Mouse (Mus musculus) forebrain, postnatal 0 days (tissue): ENCODE data around the gene AC124108.1. TPM values are rescaled to one million over a fixed set of nuclear protein-coding genes. Genes with fewer than 3 reads are reported as not detected.

Experiments used
- ATAC-seq: fragments of 200-750 bp; cut with Nextera tagmentation; 2 replicates; pipeline ENCODE4 v1.8.0; 2017; ENCODE audit warnings: mild to moderate bottlenecking, moderate library complexity
- DNase-seq: peaks from one replicate; pipeline ENCODE4 v3.0.0-alpha.2; 2015
- H3K27ac ChIP-seq: fragments of 300-500 bp; sonication (generic); 2 replicates; pipeline ENCODE4 v1.5.1; 2014; ENCODE audit warnings: low read depth, mild to moderate bottlenecking, antibody characterized with exemption, low read length, moderate library complexity, mixed read lengths
- H3K27me3 ChIP-seq: fragments of 300-500 bp; sonication (generic); 2 replicates; pipeline ENCODE4 v1.6.1; 2014; ENCODE audit warnings: mild to moderate bottlenecking, low read length, mixed read lengths; ENCODE audit not compliant: insufficient read depth
- H3K36me3 ChIP-seq: fragments of 300-500 bp; sonication (generic); 2 replicates; pipeline ENCODE4 v1.6.1; 2014; ENCODE audit warnings: mild to moderate bottlenecking, moderate library complexity; ENCODE audit not compliant: insufficient read depth
- H3K4me1 ChIP-seq: fragments of 300-500 bp; sonication (generic); 2 replicates; pipeline ENCODE4 v1.6.1; 2014; ENCODE audit warnings: antibody characterized with exemption; ENCODE audit not compliant: insufficient read depth
- H3K4me2 ChIP-seq: fragments of 300-500 bp; sonication (generic); 2 replicates; pipeline ENCODE4 v1.6.1; 2014; ENCODE audit warnings: low read depth, mild to moderate bottlenecking, moderate library complexity
- H3K4me3 ChIP-seq: fragments of 300-500 bp; sonication (generic); 2 replicates; pipeline ENCODE4 v1.5.1; 2014; ENCODE audit warnings: low read depth, low read length, mixed read lengths
- H3K9ac ChIP-seq: fragments of 300-500 bp; sonication (generic); 2 replicates; pipeline ENCODE4 v1.6.1; 2014; ENCODE audit warnings: mild to moderate bottlenecking
- H3K9me3 ChIP-seq: fragments of 300-500 bp; sonication (generic); 2 replicates; pipeline ENCODE4 v1.6.1; 2016; ENCODE audit warnings: low read length
- CTCF ChIP-seq: sonication (generic); IDR thresholded peaks from 2 replicates; pipeline ENCODE4 v1.5.1; 2016; ENCODE audit warnings: antibody characterized with exemption, control low read depth, low read depth
- WGBS: fragments of 180-500 bp; shearing (Covaris S2); extraction: QIAGEN DNeasy Blood & Tissue Kit; methylation state at CpG from one replicate; pipeline ENCODE4 v1.1.7; 2014; 5-methylcytosine and 5-hydroxymethylcytosine counted together
- polyA plus RNA-seq: library from polyadenylated mRNA; unstranded; fragments of >200 nt; fragmentation: Nextera tagmentation; extraction: Ambion mirVana; gene quantifications from 2 replicates; pipeline ENCODE4 v1.2.1, GENCODE M21; 2015
- total RNA-seq: library from RNA; depleted of rRNA; stranded (reverse); fragments of >200 nt; gene quantifications from 2 replicates; pipeline ENCODE4 v1.2.3, GENCODE M21; 2014

Gene AC124108.1
- total and polyA plus RNA-seq, 2 experiments from 2014 or later = 0.48 to 5.0 TPM

DNA sequence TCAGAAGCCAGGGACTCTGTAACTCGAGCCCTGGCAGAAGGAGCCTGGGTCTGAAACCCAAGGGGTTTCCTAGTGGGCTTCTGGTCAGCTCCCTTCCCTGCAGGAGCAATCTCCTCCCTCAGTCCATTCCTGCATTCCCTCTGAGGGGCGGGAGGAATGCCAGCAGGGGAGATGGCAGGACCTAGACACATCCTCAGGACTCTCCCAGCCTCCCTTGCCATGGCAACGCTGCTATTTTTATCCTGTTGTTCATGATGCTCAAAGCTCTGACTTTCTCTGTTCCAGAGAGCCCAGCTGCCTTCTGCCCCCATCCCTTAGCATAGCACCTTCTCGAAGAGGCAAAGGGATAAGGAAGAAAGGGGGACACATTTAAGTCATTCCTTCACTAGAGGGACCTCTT lies 16.9 kb downstream of the AC124108.1 start:
- Histone ChIP-seq H3K9ac (no peak overlapping the region), H3K36me3 (no peaks in the 10 kb centered on the region), H3K27ac (peak overlapping the region; percentile 69), H3K4me2 (peak overlapping the region; percentile 16), H3K27me3 (no peaks in the 10 kb centered on the region), H3K4me1 (peaks cover 48% of the 10 kb centered on the region), H3K9me3 (no peaks in the 10 kb centered on the region), H3K4me3 (no peak overlapping the region)
- DNase-seq (peak; percentile 77), ATAC-seq (peak; percentile 60)
- no peak for TF ChIP-seq CTCF
- WGBS = 8% methylated on average over 4 of the region's 4 CpGs

DNA sequence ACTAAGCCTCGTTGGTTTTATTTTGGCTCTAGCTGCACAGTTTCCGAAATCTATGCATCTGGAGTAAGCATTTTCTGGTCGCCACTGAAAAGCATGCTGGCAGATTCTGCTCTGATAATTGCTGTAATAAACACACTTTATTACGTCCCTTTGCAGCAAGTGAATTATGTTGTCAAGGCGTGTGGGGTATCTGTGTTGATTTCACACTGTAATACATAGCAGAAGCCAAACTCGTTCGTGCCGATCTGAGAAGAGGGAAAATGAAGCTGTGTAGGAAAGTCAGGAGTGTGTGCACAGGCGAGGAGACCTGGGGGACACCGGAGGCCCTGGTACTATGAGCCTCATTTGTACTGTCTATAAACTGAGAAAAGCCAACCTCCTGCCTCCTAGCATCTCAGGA lies 18.1 kb downstream of the AC124108.1 start:
- no peak overlapping the region for H3K4me2 ChIP-seq
- H3K9ac ChIP-seq = no peak overlapping the region
- 33% methylated on average over 10 of the region's 10 CpGs for WGBS
- peak overlapping the region; percentile 69; the same call in 1 of the 2 replicates for H3K27ac ChIP-seq
- DNase-seq = no peak
- no peaks in the 10 kb centered on the region for H3K9me3 ChIP-seq
- H3K36me3 ChIP-seq = no peaks in the 10 kb centered on the region
- no peak for ATAC-seq
- no peak overlapping the region for H3K4me3 ChIP-seq
- H3K27me3 ChIP-seq = no peaks in the 10 kb centered on the region
- peaks cover 50% of the 10 kb centered on the region for H3K4me1 ChIP-seq
- TF ChIP-seq CTCF = no peak

DNA sequence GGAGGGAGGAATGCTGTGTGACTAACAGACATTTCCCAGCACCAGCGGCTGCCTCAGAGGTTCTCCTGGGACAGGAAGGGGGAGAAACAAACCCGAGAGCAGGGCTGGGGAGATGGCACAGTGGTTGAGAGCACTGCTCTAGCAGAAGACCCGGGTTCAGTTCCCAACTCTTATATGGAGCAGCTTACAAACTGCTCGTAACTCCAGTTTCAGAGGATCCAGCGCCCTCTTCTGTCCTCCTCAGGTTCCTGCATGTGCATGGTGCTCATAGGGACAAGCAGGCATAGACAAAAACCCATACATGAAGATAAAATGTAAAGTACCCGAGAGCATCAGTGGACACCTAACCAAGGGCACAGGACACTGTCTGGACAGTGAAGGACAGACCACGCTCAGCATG lies 19.7 kb downstream of the AC124108.1 start:
- Histone ChIP-seq H3K27ac (no peak overlapping the region), H3K36me3 (no peaks in the 10 kb centered on the region), H3K4me2 (no peak overlapping the region), H3K27me3 (no peaks in the 10 kb centered on the region), H3K9ac (no peak overlapping the region), H3K4me3 (no peak overlapping the region), H3K4me1 (peaks cover 50% of the 10 kb centered on the region), H3K9me3 (no peaks in the 10 kb centered on the region)
- ATAC-seq (no peak), DNase-seq (no peak)
- 19% methylated on average over 7 of the region's 7 CpGs for WGBS
- peak; percentile 72 for TF ChIP-seq CTCF

DNA sequence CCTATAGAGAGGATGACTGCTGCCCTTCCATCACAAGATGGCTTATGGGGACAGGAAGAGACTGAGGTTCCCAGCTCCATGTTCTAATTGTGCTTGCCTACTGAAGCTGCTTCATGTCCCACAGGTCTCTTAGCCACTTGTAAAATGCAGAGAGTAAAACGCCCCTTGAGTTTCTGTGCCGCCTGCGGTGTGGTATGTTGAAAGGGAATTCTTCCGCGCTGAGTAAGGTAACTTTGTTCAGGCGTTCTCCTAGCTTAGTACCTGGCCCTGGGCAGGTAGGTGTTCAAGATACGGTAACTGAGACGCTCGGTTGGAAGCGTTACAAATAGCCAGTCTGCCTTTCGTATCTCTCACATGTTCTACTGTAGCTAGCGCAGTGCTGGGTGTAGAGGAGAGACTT lies 20.4 kb downstream of the AC124108.1 start:
- H3K4me3 ChIP-seq = peak overlapping the region; percentile 9; the same call in 1 of the 2 replicates
- no peak for DNase-seq
- 45% methylated on average over 12 of the region's 12 CpGs for WGBS
- H3K9me3 ChIP-seq = no peaks in the 10 kb centered on the region
- no peaks in the 10 kb centered on the region for H3K36me3 ChIP-seq
- ATAC-seq = no peak
- peaks cover 50% of the 10 kb centered on the region for H3K4me1 ChIP-seq
- H3K4me2 ChIP-seq = peak overlapping the region; percentile 31; the same call in 1 of the 2 replicates
- H3K9ac ChIP-seq = no peak overlapping the region
- no peaks in the 10 kb centered on the region for H3K27me3 ChIP-seq
- TF ChIP-seq CTCF = no peak
- H3K27ac ChIP-seq = no peak overlapping the region

DNA sequence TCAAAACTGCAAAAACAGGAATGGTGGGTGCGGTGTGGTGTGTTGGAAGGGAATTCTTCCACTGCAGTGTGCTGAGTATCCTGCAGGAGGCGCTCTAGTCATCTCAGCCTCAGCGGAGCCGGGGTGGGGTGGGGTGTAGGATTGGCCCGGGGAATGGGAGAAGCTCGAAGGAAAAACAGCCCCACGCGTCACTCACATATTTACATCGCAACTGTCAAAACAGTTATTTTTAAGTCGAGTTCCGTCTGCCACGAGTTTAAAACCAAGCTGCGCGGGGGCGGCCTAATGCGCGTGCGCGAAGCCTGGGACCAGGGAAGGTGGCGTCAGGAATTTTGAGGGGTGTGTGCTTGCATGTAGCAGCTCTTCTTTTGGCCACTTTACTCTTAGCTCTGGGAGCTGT lies 21.0 kb downstream of the AC124108.1 start:
- 7% methylated on average over 20 of the region's 20 CpGs for WGBS
- peak overlapping the region; percentile 31; the same call in 1 of the 2 replicates for H3K4me2 ChIP-seq
- no peaks in the 10 kb centered on the region for H3K27me3 ChIP-seq
- no peak overlapping the region for H3K9ac ChIP-seq
- H3K9me3 ChIP-seq = no peaks in the 10 kb centered on the region
- no peaks in the 10 kb centered on the region for H3K36me3 ChIP-seq
- peaks cover 50% of the 10 kb centered on the region for H3K4me1 ChIP-seq
- peak overlapping the region; percentile 9; the same call in 1 of the 2 replicates for H3K4me3 ChIP-seq
- DNase-seq (peak; percentile 92), ATAC-seq (peak; percentile 83)
- no peak overlapping the region for H3K27ac ChIP-seq
- peak; percentile 89 for TF ChIP-seq CTCF

DNA sequence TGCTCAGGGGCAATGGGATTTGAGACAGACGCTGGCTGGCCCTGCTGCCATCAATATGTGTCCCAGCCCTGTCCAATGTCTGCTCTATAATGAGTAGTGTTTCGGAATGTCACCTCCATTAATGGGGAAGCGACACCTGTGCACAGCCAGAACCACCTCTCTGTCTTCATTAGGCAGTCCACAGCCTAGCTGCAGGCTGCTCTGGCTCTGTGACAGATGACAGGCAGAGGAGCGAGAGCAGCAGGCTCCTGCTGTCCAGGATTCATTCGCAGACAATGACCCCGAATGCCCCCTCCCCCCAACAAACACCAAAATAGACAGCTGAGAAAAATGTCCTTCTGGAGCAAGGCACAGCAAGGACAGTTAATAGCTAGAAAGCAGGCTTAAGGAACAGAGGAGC lies 21.8 kb downstream of the AC124108.1 start:
- 38% methylated on average over 6 of the region's 6 CpGs for WGBS
- TF ChIP-seq CTCF = no peak
- Histone ChIP-seq H3K4me1 (peaks cover 41% of the 10 kb centered on the region), H3K4me2 (no peak overlapping the region), H3K27ac (no peak overlapping the region), H3K36me3 (no peaks in the 10 kb centered on the region), H3K9ac (no peak overlapping the region; the same call in 1 of the 2 replicates), H3K27me3 (no peaks in the 10 kb centered on the region), H3K4me3 (no peak overlapping the region), H3K9me3 (no peaks in the 10 kb centered on the region)
- DNase-seq (no peak), ATAC-seq (no peak)

DNA sequence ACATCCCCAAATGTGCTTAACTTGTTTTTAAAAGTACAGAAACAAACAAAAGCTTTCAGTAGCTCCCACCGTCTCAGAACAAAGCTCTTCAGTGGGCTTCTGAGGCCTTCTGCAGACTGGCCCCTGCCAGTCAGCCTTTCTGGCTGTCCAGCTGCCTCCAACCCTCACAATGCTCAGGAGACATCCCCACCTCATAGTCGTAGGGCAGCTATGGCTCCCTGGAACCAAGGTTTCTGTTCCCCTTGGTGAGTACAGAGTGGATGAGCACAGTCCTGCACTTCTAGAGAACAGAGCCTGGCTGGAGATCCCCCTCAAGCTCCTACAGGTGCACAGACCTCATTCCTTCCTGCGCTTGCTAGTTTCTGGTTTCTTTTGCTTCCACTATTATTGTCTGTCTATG lies 25.0 kb downstream of the AC124108.1 start:
- no peak overlapping the region for H3K4me2 ChIP-seq
- H3K27ac ChIP-seq = no peak overlapping the region
- H3K4me3 ChIP-seq = no peak overlapping the region
- no peak for ATAC-seq
- H3K9me3 ChIP-seq = no peaks in the 10 kb centered on the region
- no peak for DNase-seq
- H3K4me1 ChIP-seq = peaks cover 14% of the 10 kb centered on the region; the same call in 1 of the 2 replicates
- no peaks in the 10 kb centered on the region for H3K36me3 ChIP-seq
- WGBS = 50% methylated on average over 3 of the region's 3 CpGs
- no peak for TF ChIP-seq CTCF
- no peak overlapping the region for H3K9ac ChIP-seq
- H3K27me3 ChIP-seq = no peaks in the 10 kb centered on the region
